Mouse (Mus musculus): ENCODE measurements around the gene Runx1. TPM values are rescaled to one million over a fixed set of nuclear protein-coding genes. Genes with fewer than 3 reads are reported as not detected.

Runx1 gene
- total and polyA plus RNA-seq, 2 experiments from 2014 or later = 1.3 to 2.2 TPM

DNA sequence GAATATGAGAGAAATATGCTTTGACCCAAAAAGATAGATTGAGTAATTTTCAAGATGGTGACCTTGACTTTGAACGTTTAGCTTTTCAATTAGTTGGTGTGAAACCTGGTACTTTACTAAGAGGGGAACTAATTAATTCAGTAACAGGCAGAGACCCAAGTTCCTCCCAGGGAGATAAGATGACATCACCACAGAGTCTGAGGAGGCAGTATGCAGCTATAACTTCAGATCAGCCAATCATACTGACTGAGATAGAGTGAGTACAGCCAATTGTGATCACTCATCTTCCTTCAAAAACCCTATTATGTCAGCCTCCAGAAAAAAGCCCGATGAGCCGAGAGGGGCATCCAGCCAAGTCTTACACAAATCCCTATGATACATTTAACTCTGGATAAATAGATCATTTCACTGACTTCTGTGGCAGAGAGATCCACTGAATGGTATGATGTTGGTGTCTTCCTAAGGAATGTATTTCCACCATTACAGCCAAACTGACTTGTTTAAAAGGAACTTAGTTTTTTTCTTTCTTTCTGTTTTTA lies 21.9 kb upstream of the Runx1 start:
- Histone ChIP-seq H3K4me1 (ENCODE audit: insufficient read depth, low read length) (no peaks in the 10 kb centered on the region), H3K4me2 (ENCODE audit: low read depth, low read length) (no peak overlapping the region), H3K27ac (no peak overlapping the region), H3K4me3 (ENCODE audit: low read length) (no peak overlapping the region), H3K27me3 (ENCODE audit: insufficient read depth, low read length) (no peaks in the 10 kb centered on the region), H3K9ac (replicated peaks; ENCODE audit: low read length) (no peak overlapping the region), H3K36me3 (ENCODE audit: insufficient read depth, low read length) (no peaks in the 10 kb centered on the region), H3K9me3 (ENCODE audit: low read length) (no peaks in the 10 kb centered on the region)
- peak; percentile 38 for DNase-seq (ENCODE audit: low spot score)
- no peak for TF ChIP-seq CTCF (IDR thresholded peaks at IDR 0.05; ENCODE audit: low read depth)
- peak; percentile 73 for ATAC-seq
- 52% methylated on average over 3 of the region's 3 CpGs for WGBS

DNA sequence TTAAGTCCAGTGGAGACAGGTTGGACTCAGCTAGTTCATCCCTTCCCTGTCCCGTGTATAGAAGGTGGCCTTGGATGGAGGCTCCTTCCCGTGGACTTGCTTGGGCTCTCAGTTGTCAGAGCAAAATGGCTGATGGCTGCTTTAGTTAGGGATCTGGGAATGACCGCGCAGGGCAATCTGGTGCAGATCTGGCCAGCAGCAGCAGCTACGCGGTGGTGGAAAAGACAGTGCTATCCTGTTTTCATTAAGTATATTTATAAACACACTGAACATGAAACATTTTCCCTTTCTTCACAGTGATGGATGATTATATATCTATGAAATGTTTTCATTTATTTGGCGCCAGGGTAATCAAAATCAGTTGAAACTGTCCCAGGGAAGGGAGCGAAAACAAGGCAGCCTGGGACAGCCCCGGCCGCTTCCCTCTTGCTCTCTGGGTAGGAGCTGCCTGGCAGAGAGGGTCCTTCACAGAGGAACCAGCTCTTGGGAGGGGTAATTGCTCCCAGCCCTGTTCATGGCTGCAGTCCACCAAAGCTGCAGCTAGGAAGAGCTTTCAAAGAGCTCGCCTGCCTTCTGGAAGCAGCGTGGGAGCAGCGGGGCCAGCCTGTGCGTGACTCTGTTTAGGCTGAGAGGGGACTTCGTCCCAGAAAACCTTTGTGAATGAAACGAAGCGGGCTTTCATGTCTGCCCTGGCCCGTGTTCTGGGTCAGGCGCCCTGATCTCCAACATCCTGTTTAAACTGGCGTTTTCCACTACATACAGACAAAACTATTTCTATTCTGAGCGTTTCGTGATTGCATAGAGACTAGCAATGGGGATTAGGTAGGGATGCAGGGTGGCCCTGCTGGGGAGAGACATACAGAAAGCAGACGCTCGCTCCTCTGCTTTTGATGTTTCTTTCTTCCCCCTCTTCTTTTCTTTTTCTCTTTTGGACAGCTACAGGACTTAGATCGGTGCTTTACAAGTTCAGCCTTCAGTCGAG lies 19.6 kb upstream of the Runx1 start:
- Histone ChIP-seq H3K9ac (replicated peaks; ENCODE audit: low read length) (no peak overlapping the region), H3K4me1 (ENCODE audit: insufficient read depth, low read length) (no peaks in the 10 kb centered on the region), H3K27ac (0 out of 2 replicates have a peak overlapping the region, but pooled peaks have one; percentile 26), H3K4me2 (ENCODE audit: low read depth, low read length) (peak overlapping the region; percentile 19; the same call in 1 of the 2 replicates), H3K27me3 (ENCODE audit: insufficient read depth, low read length) (no peaks in the 10 kb centered on the region), H3K36me3 (ENCODE audit: insufficient read depth, low read length) (no peaks in the 10 kb centered on the region), H3K9me3 (ENCODE audit: low read length) (no peaks in the 10 kb centered on the region), H3K4me3 (ENCODE audit: low read length) (no peak overlapping the region)
- DNase-seq (ENCODE audit: low spot score) (peak; percentile 49), ATAC-seq (peak; percentile 77)
- peak; percentile 24; the same call in 1 of the 2 replicates for TF ChIP-seq CTCF (IDR thresholded peaks at IDR 0.05; ENCODE audit: low read depth)
- WGBS = 50% methylated on average over 26 of the region's 26 CpGs

DNA sequence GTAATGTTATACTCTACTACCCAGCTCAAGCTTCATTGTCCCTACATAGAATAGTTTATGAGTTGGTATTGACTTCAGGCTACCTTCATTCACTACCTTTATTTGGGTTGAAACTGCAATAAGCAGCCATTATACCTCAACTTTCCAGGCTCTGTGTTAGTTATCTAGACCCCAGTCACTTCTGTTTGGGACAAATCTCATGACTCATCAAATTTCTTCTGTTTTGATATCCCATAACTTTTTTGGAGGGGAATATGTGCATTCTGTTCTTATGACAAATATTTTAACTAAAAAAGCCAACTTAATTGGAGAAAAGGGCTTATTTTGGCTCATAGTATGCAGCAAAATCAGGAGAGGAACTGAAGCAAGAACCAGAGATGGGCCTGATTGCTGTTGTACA lies 12.8 kb upstream of the Runx1 start:
- no peak for TF ChIP-seq CTCF (IDR thresholded peaks at IDR 0.05; ENCODE audit: low read depth)
- ATAC-seq (no peak), DNase-seq (ENCODE audit: low spot score) (no peak)
- H3K27ac ChIP-seq = no peak overlapping the region
- no peak overlapping the region for H3K4me3 ChIP-seq (ENCODE audit: low read length)
- H3K27me3 ChIP-seq (ENCODE audit: insufficient read depth, low read length) = no peaks in the 10 kb centered on the region
- no peaks in the 10 kb centered on the region for H3K4me1 ChIP-seq (ENCODE audit: insufficient read depth, low read length)
- H3K9me3 ChIP-seq (ENCODE audit: low read length) = no peaks in the 10 kb centered on the region
- no peak overlapping the region for H3K9ac ChIP-seq (replicated peaks; ENCODE audit: low read length)
- H3K36me3 ChIP-seq (ENCODE audit: insufficient read depth, low read length) = no peaks in the 10 kb centered on the region
- no peak overlapping the region for H3K4me2 ChIP-seq (ENCODE audit: low read depth, low read length)

DNA sequence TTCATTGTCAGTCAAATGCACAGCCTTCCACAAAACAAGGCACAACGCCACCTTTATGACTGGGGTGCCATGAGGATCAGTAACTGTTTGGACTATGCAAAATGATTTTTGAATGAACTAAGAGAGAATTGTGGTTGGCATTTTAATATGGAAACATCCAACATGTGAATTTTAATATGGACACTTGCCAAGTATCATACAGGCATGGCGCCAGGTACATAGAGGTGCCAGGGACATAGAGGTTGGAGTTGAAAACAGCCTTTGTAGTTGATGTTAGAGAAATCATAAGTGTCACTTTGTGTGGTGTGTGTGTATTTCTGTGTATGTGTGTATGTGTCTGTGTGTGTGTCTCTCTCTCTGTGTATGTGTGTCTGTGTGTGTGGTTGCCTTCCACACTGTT lies 5.4 kb upstream of the Runx1 start:
- TF ChIP-seq CTCF (IDR thresholded peaks at IDR 0.05; ENCODE audit: low read depth) = no peak

DNA sequence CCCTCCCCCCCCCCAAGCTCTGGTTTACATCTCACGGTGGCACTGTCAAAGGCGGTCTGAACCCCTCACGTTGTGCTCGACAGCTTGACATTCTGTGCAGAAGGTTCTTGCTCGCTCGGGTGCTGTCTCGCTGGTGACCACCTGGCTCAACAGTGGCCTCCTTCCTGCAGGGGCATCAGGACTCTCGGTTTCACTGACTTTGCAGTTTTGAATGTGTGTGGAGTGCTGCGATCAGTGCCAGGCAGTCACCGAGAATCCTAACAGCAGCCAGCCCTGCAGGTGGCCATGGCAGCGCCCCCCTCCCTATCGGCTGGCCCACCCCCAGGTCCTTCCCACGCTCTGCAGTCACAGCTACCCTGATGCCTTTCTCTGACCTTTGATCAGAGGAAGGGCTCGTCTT lies 4.5 kb upstream of the Runx1 start:
- WGBS = 17% methylated on average over 14 of the region's 14 CpGs
- Histone ChIP-seq H3K4me3 (ENCODE audit: low read length) (no peak overlapping the region), H3K4me2 (ENCODE audit: low read depth, low read length) (peak overlapping the region; percentile 28), H3K9ac (replicated peaks; ENCODE audit: low read length) (no peak overlapping the region), H3K27ac (no peak overlapping the region), H3K27me3 (ENCODE audit: insufficient read depth, low read length) (no peaks in the 10 kb centered on the region), H3K4me1 (ENCODE audit: insufficient read depth, low read length) (0 out of 2 replicates have a peak, but pooled peaks cover 9% of the 10 kb centered on the region), H3K9me3 (ENCODE audit: low read length) (no peaks in the 10 kb centered on the region), H3K36me3 (ENCODE audit: insufficient read depth, low read length) (no peaks in the 10 kb centered on the region)
- TF ChIP-seq CTCF (IDR thresholded peaks at IDR 0.05; ENCODE audit: low read depth) = no peak
- peak; percentile 25 for DNase-seq (ENCODE audit: low spot score)
- ATAC-seq = peak; percentile 56

More for the DNA sequence above, 5.4 kb upstream of the Runx1 start:
- Histone ChIP-seq H3K36me3 (ENCODE audit: insufficient read depth, low read length) (no peaks in the 10 kb centered on the region), H3K4me3 (ENCODE audit: low read length) (no peak overlapping the region), H3K4me1 (ENCODE audit: insufficient read depth, low read length) (0 out of 2 replicates have a peak, but pooled peaks cover 9% of the 10 kb centered on the region), H3K27ac (no peak overlapping the region), H3K9me3 (ENCODE audit: low read length) (no peaks in the 10 kb centered on the region), H3K4me2 (ENCODE audit: low read depth, low read length) (no peak overlapping the region), H3K9ac (replicated peaks; ENCODE audit: low read length) (no peak overlapping the region), H3K27me3 (ENCODE audit: insufficient read depth, low read length) (no peaks in the 10 kb centered on the region)
- WGBS = 71% methylated on average over 2 of the region's 2 CpGs
- ATAC-seq (no peak), DNase-seq (ENCODE audit: low spot score) (no peak)

DNA sequence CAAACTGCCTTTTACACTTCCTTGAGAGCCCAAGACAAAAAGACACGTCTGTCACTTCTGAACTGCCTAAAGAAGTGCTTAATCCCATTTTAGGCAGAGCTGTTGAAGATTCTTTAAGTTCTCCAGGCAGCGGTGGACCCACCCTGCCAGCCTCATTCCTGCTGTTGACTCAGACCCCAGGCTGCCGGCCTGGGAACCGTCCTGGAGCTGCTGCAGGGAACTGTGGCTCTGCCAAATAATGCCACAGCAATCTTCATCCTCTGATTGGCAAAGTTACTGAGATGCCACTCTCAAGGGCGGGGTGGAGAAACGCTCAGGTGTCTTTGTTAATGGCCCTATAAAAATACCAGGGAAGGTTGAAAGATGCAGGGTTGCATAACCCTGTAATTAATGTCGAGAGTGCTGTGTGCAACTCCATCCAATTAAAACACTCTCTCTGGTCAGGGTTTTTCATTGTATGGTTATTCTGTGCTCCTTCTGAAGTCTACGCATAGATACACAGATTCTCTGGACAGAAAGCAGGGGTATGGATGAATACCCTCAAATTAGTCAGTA lies 2.4 kb upstream of the Runx1 start:
- H3K4me2 ChIP-seq (ENCODE audit: low read depth, low read length) = no peak overlapping the region
- DNase-seq (ENCODE audit: low spot score) (no peak), ATAC-seq (no peak)
- peaks cover 9% of the 10 kb centered on the region; the same call in 1 of the 2 replicates for H3K4me1 ChIP-seq (ENCODE audit: insufficient read depth, low read length)
- TF ChIP-seq CTCF (IDR thresholded peaks at IDR 0.05; ENCODE audit: low read depth) = no peak
- WGBS = 53% methylated on average over 8 of the region's 8 CpGs
- no peak overlapping the region for H3K4me3 ChIP-seq (ENCODE audit: low read length)
- no peaks in the 10 kb centered on the region for H3K36me3 ChIP-seq (ENCODE audit: insufficient read depth, low read length)
- no peak overlapping the region for H3K27ac ChIP-seq
- H3K27me3 ChIP-seq (ENCODE audit: insufficient read depth, low read length) = no peaks in the 10 kb centered on the region
- H3K9me3 ChIP-seq (ENCODE audit: low read length) = no peaks in the 10 kb centered on the region
- H3K9ac ChIP-seq (replicated peaks; ENCODE audit: low read length) = no peak overlapping the region
